Mouse (Mus musculus): ENCODE measurements around the gene Pla1a. TPM values are rescaled to one million over a fixed set of nuclear protein-coding genes. Genes with fewer than 3 reads are reported as not detected.

Gene Pla1a
- polyA plus RNA-seq, 1 experiment from 2014 or later: 0.23 TPM

GRCm38 (mm10) chr16:38352851-38353250 is 80.1 kb downstream of the Pla1a start:
- peaks cover 5% of the 10 kb centered on the region; the same call in 1 of the 2 replicates for H3K36me3 ChIP-seq (ENCODE audit: control insufficient read depth, insufficient read depth, low read length)
- no peak overlapping the region for H3K4me3 ChIP-seq (ENCODE audit: low read depth, low read length)
- H3K27me3 ChIP-seq (ENCODE audit: control insufficient read depth, insufficient read depth, low read length): no peaks in the 10 kb centered on the region
- H3K9ac ChIP-seq (ENCODE audit: low read length): no peak overlapping the region
- peaks cover under 1% of the 10 kb centered on the region; the same call in 1 of the 2 replicates for H3K4me1 ChIP-seq (ENCODE audit: control insufficient read depth, insufficient read depth, low read length)
- ATAC-seq (ENCODE audit: low FRiP score) (no peak), DNase-seq (ENCODE audit: low spot score, missing footprints) (no peak)
- H3K9me3 ChIP-seq (ENCODE audit: control insufficient read depth, low read length): no peaks in the 10 kb centered on the region
- no peak overlapping the region for H3K27ac ChIP-seq (ENCODE audit: low read depth, low read length)
- H3K4me2 ChIP-seq: no peak overlapping the region

- 83% methylated on average over 7 of the region's 7 CpGs for WGBS
These were observed 80.9 kb downstream of the Pla1a start for GRCm38 (mm10) chr16:38352031-38352430.

GRCm38 (mm10) chr16:38350939-38351338 is 82.0 kb downstream of the Pla1a start:
- H3K27ac ChIP-seq (ENCODE audit: low read depth, low read length): no peak overlapping the region
- H3K9me3 ChIP-seq (ENCODE audit: control insufficient read depth, low read length): no peaks in the 10 kb centered on the region
- DNase-seq (ENCODE audit: low spot score, missing footprints): no peak
- no peak for ATAC-seq (ENCODE audit: low FRiP score)
- no peak overlapping the region for H3K9ac ChIP-seq (ENCODE audit: low read length)
- peaks cover 5% of the 10 kb centered on the region for H3K4me1 ChIP-seq (ENCODE audit: control insufficient read depth, insufficient read depth, low read length)
- H3K36me3 ChIP-seq (ENCODE audit: control insufficient read depth, insufficient read depth, low read length): peaks cover 2% of the 10 kb centered on the region; the same call in 1 of the 2 replicates
- no peak overlapping the region for H3K4me2 ChIP-seq
- H3K4me3 ChIP-seq (ENCODE audit: low read depth, low read length): no peak overlapping the region
- 89% methylated on average over 6 of the region's 6 CpGs for WGBS
- no peaks in the 10 kb centered on the region for H3K27me3 ChIP-seq (ENCODE audit: control insufficient read depth, insufficient read depth, low read length)

More at GRCm38 (mm10) chr16:38352031-38352430, 80.9 kb downstream of the Pla1a start:
- Histone ChIP-seq H3K4me3 (ENCODE audit: low read depth, low read length) (no peak overlapping the region), H3K27ac (ENCODE audit: low read depth, low read length) (no peak overlapping the region), H3K4me1 (ENCODE audit: control insufficient read depth, insufficient read depth, low read length) (peaks cover 5% of the 10 kb centered on the region), H3K9me3 (ENCODE audit: control insufficient read depth, low read length) (no peaks in the 10 kb centered on the region), H3K9ac (ENCODE audit: low read length) (no peak overlapping the region), H3K4me2 (no peak overlapping the region), H3K36me3 (ENCODE audit: control insufficient read depth, insufficient read depth, low read length) (peaks cover 5% of the 10 kb centered on the region; the same call in 1 of the 2 replicates), H3K27me3 (ENCODE audit: control insufficient read depth, insufficient read depth, low read length) (no peaks in the 10 kb centered on the region)
- no peak for DNase-seq (ENCODE audit: low spot score, missing footprints)
- ATAC-seq (ENCODE audit: low FRiP score): no peak

- Histone ChIP-seq H3K4me2 (no peak overlapping the region), H3K27ac (ENCODE audit: low read depth, low read length) (no peak overlapping the region), H3K27me3 (ENCODE audit: control insufficient read depth, insufficient read depth, low read length) (no peaks in the 10 kb centered on the region), H3K9me3 (ENCODE audit: control insufficient read depth, low read length) (no peaks in the 10 kb centered on the region), H3K4me3 (ENCODE audit: low read depth, low read length) (no peak overlapping the region), H3K36me3 (ENCODE audit: control insufficient read depth, insufficient read depth, low read length) (peaks cover 2% of the 10 kb centered on the region; the same call in 1 of the 2 replicates), H3K4me1 (ENCODE audit: control insufficient read depth, insufficient read depth, low read length) (peaks cover 5% of the 10 kb centered on the region), H3K9ac (ENCODE audit: low read length) (no peak overlapping the region)
- 89% methylated on average over 7 of the region's 7 CpGs for WGBS
- DNase-seq (ENCODE audit: low spot score, missing footprints) (no peak), ATAC-seq (ENCODE audit: low FRiP score) (no peak)
These were observed 82.5 kb downstream of the Pla1a start for GRCm38 (mm10) chr16:38350361-38350855.

- Histone ChIP-seq H3K36me3 (ENCODE audit: control insufficient read depth, insufficient read depth, low read length) (peaks cover 2% of the 10 kb centered on the region; the same call in 1 of the 2 replicates), H3K27ac (ENCODE audit: low read depth, low read length) (no peak overlapping the region), H3K4me1 (ENCODE audit: control insufficient read depth, insufficient read depth, low read length) (peaks cover 5% of the 10 kb centered on the region), H3K4me2 (no peak overlapping the region), H3K27me3 (ENCODE audit: control insufficient read depth, insufficient read depth, low read length) (no peaks in the 10 kb centered on the region), H3K9me3 (ENCODE audit: control insufficient read depth, low read length) (no peaks in the 10 kb centered on the region), H3K4me3 (ENCODE audit: low read depth, low read length) (no peak overlapping the region), H3K9ac (ENCODE audit: low read length) (no peak overlapping the region)
- DNase-seq (ENCODE audit: low spot score, missing footprints): no peak
- no peak for ATAC-seq (ENCODE audit: low FRiP score)
- WGBS: 87% methylated on average over 2 of the region's 2 CpGs
These were observed 83.1 kb downstream of the Pla1a start for GRCm38 (mm10) chr16:38349881-38350280.

DNA sequence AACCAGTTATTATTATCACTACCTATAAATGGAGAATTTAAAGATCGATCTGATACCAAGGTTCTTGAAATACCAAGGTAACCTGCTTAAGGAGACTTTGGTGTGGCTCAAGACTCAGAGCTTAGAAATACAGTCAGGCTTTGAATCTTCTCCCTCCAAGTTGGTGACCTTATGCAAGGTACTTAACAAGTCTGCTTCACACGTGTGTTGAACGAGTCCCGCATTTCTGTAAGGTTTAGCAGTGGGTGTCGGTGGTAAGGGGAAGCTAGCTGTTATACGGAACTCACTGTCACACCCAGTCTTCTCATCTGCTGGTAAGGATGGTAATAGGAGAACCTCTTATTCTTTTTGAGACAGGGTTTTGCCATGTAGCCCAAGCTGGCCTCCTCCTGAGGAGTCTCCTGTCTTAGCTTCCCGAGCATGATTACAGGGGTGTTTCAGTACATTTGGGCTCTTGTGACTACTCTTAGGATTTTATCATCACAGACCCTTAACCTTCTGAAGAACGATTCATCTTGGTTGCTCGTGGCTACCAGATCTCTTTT is 84.7 kb downstream of the Pla1a start:
- WGBS: 92% methylated on average over 9 of the region's 9 CpGs
- ATAC-seq (ENCODE audit: low FRiP score) (no peak), DNase-seq (ENCODE audit: low spot score, missing footprints) (no peak)
- H3K4me2 ChIP-seq: peak overlapping the region; percentile 4; the same call in 1 of the 2 replicates
- no peaks in the 10 kb centered on the region for H3K9me3 ChIP-seq (ENCODE audit: control insufficient read depth, low read length)
- H3K4me1 ChIP-seq (ENCODE audit: control insufficient read depth, insufficient read depth, low read length): peaks cover 5% of the 10 kb centered on the region
- H3K27me3 ChIP-seq (ENCODE audit: control insufficient read depth, insufficient read depth, low read length): no peaks in the 10 kb centered on the region
- H3K27ac ChIP-seq (ENCODE audit: low read depth, low read length): no peak overlapping the region
- no peak overlapping the region for H3K9ac ChIP-seq (ENCODE audit: low read length)
- no peak overlapping the region for H3K4me3 ChIP-seq (ENCODE audit: low read depth, low read length)
- peaks cover 2% of the 10 kb centered on the region; the same call in 1 of the 2 replicates for H3K36me3 ChIP-seq (ENCODE audit: control insufficient read depth, insufficient read depth, low read length)

DNA sequence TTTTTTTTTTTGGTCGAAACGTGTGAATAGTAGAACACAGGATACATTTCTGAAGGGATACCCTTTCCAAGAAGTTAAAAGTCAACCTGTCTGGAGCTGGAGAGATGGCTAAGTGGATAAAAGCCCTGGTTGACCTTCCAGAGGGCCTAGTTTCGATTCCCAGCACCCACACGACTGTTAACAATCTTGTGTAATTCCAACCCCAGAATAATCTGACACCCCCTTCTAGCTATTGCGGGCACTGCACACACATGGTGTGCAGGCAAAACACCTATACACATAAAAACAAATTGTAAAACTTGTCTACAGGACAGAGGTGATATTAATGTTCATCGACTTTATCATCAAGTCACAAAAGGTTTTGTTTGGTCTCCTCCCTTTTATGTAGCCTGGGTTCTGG is 85.4 kb downstream of the Pla1a start:
- Histone ChIP-seq H3K4me1 (ENCODE audit: control insufficient read depth, insufficient read depth, low read length) (peaks cover 5% of the 10 kb centered on the region), H3K27me3 (ENCODE audit: control insufficient read depth, insufficient read depth, low read length) (no peaks in the 10 kb centered on the region), H3K4me2 (peak overlapping the region; percentile 65), H3K9ac (ENCODE audit: low read length) (peak overlapping the region; percentile 41), H3K27ac (ENCODE audit: low read depth, low read length) (no peak overlapping the region), H3K9me3 (ENCODE audit: control insufficient read depth, low read length) (no peaks in the 10 kb centered on the region), H3K4me3 (ENCODE audit: low read depth, low read length) (peak overlapping the region; percentile 88), H3K36me3 (ENCODE audit: control insufficient read depth, insufficient read depth, low read length) (peaks cover 2% of the 10 kb centered on the region; the same call in 1 of the 2 replicates)
- ATAC-seq (ENCODE audit: low FRiP score): no peak
- no peak for DNase-seq (ENCODE audit: low spot score, missing footprints)
- WGBS: 64% methylated on average over 6 of the region's 6 CpGs

DNA sequence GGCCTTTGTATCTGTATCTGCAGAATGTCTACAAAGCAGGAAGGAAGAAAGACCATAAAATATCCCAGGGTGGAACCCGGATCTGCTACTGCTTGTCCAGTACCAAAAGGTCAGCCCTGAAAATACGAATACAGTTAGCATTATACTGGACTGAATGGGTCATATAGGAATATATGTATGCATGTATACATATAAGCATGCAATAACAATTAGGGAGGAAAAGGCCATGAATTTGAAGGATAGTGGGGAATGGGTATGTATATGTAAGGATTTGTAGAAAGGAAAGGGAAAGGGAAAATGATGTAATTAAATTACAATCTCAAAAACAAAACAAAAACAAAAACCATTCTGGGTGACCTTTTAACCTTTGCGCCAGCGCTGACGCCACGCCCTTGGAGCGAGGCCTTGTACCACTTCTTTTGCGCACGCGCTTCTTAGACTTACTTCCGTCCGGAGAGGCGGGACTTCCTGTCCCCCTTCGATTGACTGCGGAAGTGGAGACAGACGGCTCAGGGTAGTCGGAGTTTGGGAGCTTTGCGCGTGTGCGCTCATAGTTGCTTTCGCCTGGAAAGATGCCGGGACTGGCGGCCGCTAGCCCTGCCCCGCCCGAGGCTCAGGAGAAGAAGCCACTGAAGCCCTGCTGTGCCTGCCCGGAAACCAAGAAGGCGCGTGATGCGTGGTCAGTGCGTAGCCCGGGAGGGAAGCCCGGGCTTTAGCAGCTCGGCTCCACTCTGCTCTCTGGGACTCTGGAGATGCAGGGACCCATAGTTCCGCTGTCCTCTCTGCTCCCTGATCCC is 86.2 kb downstream of the Pla1a start, which contains the start of the genes Cox17 and Gm21987:
Gene Cox17 (plus strand): TSS at position 463 of the 797 bp plus-strand sequence.
Gene Gm21987 (plus strand): TSS at position 512 of the 797 bp plus-strand sequence.
- 3% methylated on average over 35 of the region's 35 CpGs for WGBS
- Histone ChIP-seq H3K36me3 (ENCODE audit: control insufficient read depth, insufficient read depth, low read length) (no peaks in the 10 kb centered on the region; the same call in 1 of the 2 replicates), H3K4me3 (ENCODE audit: low read depth, low read length) (peak within 1 kb of the TSS; percentile 88), H3K27me3 (ENCODE audit: control insufficient read depth, insufficient read depth, low read length) (no peaks in the 10 kb centered on the region), H3K9me3 (ENCODE audit: control insufficient read depth, low read length) (no peaks in the 10 kb centered on the region), H3K4me1 (ENCODE audit: control insufficient read depth, insufficient read depth, low read length) (peaks cover 8% of the 10 kb centered on the region), H3K9ac (ENCODE audit: low read length) (peak within 1 kb of the TSS; percentile 93), H3K27ac (ENCODE audit: low read depth, low read length) (peak within 1 kb of the TSS; percentile 73), H3K4me2 (peak within 1 kb of the TSS; percentile 65)
- peak; percentile 93 for ATAC-seq (ENCODE audit: low FRiP score)
- DNase-seq (ENCODE audit: low spot score, missing footprints): peak; percentile 98
